Mouse (Mus musculus) adrenal gland, postnatal 14 days (tissue): ENCODE measurements around the gene Bdnf. TPM values are rescaled to one million over a fixed set of nuclear protein-coding genes. Genes with fewer than 3 reads are reported as not detected.

Source experiments
- DNase-seq: peaks from one replicate; pipeline ENCODE4 v3.0.0; 2021; ENCODE audit warnings: mixed read lengths
- total RNA-seq: library from RNA; stranded (reverse); gene quantifications from 2 replicates; pipeline ENCODE4 v1.2.3, GENCODE M21; 2021

Gene Bdnf
- total RNA-seq, 1 experiment from 2014 or later: 0.41 TPM

- no peak for DNase-seq
Observed at GRCm38 (mm10) chr2:109706524-109706923, 32.0 kb downstream of the Bdnf start.

- DNase-seq: no peak
Observed at GRCm38 (mm10) chr2:109709346-109709745, 34.8 kb downstream of the Bdnf start.

- DNase-seq: no peak
Observed at GRCm38 (mm10) chr2:109711049-109711448, 36.5 kb downstream of the Bdnf start.

- DNase-seq: no peak
Observed at GRCm38 (mm10) chr2:109725261-109725660, 50.8 kb downstream of the Bdnf start.

- no peak for DNase-seq
Observed at GRCm38 (mm10) chr2:109725831-109726230, 51.3 kb downstream of the Bdnf start.

GRCm38 (mm10) chr2:109729221-109729620 lies 54.7 kb downstream of the Bdnf start:
- DNase-seq: no peak

GRCm38 (mm10) chr2:109733201-109734039 lies 58.9 kb downstream of the Bdnf start:
- DNase-seq: no peak

GRCm38 (mm10) chr2:109734228-109734627 lies 59.7 kb downstream of the Bdnf start:
- no peak for DNase-seq

GRCm38 (mm10) chr2:109734666-109735065 lies 60.2 kb downstream of the Bdnf start:
- DNase-seq: no peak

- no peak for DNase-seq
Observed at GRCm38 (mm10) chr2:109735347-109735746, 60.8 kb downstream of the Bdnf start.

GRCm38 (mm10) chr2:109736306-109736705 lies 61.8 kb downstream of the Bdnf start:
- no peak for DNase-seq

GRCm38 (mm10) chr2:109738331-109738730 lies 63.8 kb downstream of the Bdnf start:
- no peak for DNase-seq

- no peak for DNase-seq
Observed at GRCm38 (mm10) chr2:109743208-109743960, 68.9 kb downstream of the Bdnf start.

GRCm38 (mm10) chr2:109746223-109746622 lies 71.7 kb downstream of the Bdnf start:
- no peak for DNase-seq

GRCm38 (mm10) chr2:109748412-109748811 lies 73.9 kb downstream of the Bdnf start:
- no peak for DNase-seq

GRCm38 (mm10) chr2:109748815-109749214 lies 74.3 kb downstream of the Bdnf start:
- DNase-seq: no peak

GRCm38 (mm10) chr2:109749964-109750363 lies 75.5 kb downstream of the Bdnf start:
- no peak for DNase-seq

- DNase-seq: no peak
Observed at GRCm38 (mm10) chr2:109750484-109750883, 76.0 kb downstream of the Bdnf start.

GRCm38 (mm10) chr2:109756305-109756704 lies 81.8 kb downstream of the Bdnf start:
- DNase-seq: no peak

- no peak for DNase-seq
Observed at GRCm38 (mm10) chr2:109766772-109767171, 92.3 kb downstream of the Bdnf start.

- DNase-seq: no peak
Observed at GRCm38 (mm10) chr2:109768814-109769213, 94.3 kb downstream of the Bdnf start.

GRCm38 (mm10) chr2:109776374-109776773 lies 101.9 kb downstream of the Bdnf start:
- DNase-seq: no peak
